Mouse (Mus musculus): ENCODE data around the gene E130311K13Rik.

The E130311K13Rik gene

GRCm38 (mm10) chr3:63928878-63929859, at the start of gene E130311K13Rik:
Gene E130311K13Rik (minus strand): TSS chr3:63929472.
- DNase-seq (ENCODE audit: low read depth, low spot score) = peak; percentile 47

DNA sequence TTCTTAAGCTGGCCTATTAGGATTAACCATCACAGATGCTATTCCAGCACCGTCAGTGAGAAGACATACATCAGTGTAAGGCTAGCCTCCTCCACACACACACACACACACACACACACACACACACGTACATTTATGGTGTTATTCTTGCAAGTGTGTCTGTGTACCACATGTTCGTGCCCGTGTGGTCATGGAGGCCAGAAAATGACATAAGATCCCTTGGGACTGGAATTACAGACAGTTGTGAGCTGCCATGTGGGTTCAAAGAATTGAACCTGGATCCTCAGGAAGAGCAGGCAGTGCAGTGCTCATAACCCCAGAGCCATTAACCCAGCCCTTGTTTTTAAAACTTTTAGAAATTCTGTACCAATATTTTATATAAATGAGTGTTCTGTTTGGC, 48.6 kb upstream of the E130311K13Rik start:
- no peak for DNase-seq (ENCODE audit: low read depth, low spot score)

GRCm38 (mm10) chr3:63975955-63976908, 47.0 kb upstream of the E130311K13Rik start, which contains the start of gene Gmps:
Gene Gmps (plus strand): TSS chr3:63976106.
- peak; percentile 84 for DNase-seq (ENCODE audit: low read depth, low spot score)

GRCm38 (mm10) chr3:63965929-63966328, 36.7 kb upstream of the E130311K13Rik start:
- no peak for DNase-seq (ENCODE audit: low read depth, low spot score)

DNA sequence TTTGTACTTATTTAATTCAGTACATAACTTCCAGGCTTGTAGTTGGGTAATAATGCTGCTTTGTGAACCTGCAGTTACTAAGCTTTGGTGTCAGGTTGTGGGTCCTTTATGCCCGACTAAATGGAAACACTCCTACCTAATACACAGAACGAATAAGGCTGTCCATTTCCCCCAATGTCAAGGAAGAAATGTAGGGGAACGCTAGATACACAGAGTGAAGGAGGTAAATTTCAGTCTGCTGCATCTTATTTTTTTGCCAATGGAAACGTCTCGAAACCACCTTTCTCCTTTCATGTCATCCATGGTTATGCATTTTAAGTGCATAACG, 35.6 kb upstream of the E130311K13Rik start:
- no peak for DNase-seq (ENCODE audit: low read depth, low spot score)

GRCm38 (mm10) chr3:63964100-63964921, 35.0 kb upstream of the E130311K13Rik start, which contains the start of gene Slc33a1:
Gene Slc33a1 (minus strand): TSS chr3:63964768.
- DNase-seq (ENCODE audit: low read depth, low spot score) = peak; percentile 98

DNA sequence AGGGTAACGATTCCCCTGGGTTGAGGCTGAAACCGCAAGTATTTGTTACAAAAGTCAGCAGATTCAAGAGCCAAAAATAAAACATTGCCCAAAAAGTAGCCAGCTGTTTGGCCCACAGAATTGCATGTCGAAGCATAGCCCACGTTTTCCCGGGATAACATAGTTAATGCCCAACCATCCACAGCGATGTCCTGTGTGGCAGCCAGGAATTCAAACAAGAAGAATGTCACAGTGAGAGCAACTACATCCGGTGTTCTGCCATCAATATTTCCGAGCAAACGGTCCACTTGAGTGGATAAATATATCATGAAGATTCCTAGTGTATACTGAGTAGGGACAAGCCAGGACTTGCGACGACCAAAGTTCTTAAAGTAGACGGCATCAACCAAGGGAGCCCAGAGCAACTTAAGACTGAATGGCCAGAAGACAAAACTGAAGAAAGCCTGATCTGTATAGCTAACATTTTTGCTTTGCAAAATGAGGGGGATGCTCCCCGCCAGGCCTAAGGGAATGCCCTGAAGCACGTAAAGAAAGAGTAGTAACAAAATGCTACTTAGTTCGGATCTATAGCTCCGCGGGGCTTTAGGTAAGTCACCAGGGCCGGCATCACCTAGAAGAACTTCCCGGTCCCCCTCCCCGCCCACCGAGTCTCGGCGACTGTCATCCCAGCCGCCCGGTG, 34.3 kb upstream of the E130311K13Rik start:
- DNase-seq (ENCODE audit: low read depth, low spot score) = no peak

GRCm38 (mm10) chr3:63949837-63950236, 20.6 kb upstream of the E130311K13Rik start:
- DNase-seq (ENCODE audit: low read depth, low spot score) = no peak

GRCm38 (mm10) chr3:63941204-63941850, 12.1 kb upstream of the E130311K13Rik start:
- no peak for DNase-seq (ENCODE audit: low read depth, low spot score)

DNA sequence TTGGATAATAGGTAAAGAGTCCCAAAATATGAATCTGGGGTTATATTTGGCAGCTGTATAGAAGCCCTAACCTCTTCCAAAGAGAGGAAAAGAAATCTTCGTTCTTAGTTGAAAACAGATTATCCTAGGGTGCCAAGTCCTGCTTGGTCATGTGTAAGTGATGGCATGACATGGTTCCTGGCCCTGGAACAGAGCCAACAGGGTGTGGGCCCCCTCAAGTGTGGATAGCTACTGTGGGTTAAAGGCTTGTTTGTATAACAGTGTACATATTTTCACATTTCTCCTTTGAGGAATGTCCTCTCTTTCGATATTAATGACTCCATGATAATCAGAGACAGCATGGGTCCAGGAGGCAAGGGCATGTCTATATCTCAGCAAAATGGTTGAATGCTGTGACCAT, 9.7 kb upstream of the E130311K13Rik start:
- DNase-seq (ENCODE audit: low read depth, low spot score) = no peak

DNA sequence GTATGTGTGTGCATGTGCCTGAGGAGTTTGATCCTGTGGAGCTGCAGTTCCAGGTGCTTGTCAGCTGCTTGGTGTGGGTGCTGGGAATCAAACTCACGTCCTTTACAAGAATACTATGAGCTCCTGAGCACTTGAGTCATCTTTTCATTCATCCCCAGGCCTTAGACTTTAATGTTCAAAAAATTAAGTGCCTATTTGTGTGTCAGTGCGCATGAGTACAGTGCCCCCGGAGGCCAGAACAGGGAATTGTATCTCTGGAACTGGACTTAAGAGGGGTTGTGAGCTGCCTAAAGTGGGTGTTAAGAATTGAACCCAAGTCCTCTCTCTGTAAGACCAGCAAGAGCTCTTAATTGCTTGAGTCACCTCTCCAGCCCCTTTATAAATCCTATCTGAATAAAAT, 9.6 kb downstream of the E130311K13Rik start:
- no peak for DNase-seq (ENCODE audit: low read depth, low spot score)

- DNase-seq (ENCODE audit: low read depth, low spot score) = no peak
Observed at GRCm38 (mm10) chr3:63910301-63910700, 19.0 kb downstream of the E130311K13Rik start.

DNA sequence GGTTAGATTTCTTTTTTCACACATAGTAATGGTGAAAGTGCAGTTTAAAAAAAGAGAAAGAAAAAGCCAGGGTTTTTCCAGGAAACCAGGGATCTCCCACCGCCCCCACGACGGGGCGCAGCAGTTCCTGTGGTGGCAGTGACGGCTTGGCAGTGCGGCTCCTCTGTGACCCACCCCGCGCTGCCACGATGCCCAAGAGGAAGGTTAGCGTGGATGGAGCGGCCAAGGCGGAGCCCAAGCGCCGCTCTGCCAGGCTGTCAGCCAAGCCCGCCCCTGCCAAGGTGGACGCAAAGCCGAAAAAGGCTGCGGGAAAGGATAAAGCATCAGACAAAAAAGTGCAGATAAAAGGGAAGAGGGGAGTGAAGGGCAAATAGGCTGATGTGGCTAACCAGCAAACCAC, 24.0 kb downstream of the E130311K13Rik start:
- no peak for DNase-seq (ENCODE audit: low read depth, low spot score)

DNA sequence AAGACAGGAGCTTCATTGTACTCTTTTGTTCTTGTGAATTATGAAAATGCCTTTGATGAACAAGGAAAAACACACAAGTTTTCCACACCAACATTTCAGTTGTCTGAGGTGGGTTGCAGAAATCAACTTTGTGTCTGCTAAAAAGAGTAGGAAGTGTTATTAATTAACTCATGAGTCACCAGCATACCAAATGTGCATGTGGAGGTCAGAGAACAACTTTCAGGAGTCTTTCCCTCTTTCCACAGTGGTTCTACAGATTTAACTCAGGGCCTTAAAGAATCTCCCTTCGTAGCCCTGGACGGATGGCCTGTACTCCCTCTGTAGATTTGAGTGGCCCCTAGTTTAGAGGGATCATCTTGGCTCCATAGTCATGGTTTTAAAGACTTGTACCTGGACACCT, 25.1 kb downstream of the E130311K13Rik start:
- no peak for DNase-seq (ENCODE audit: low read depth, low spot score)

GRCm38 (mm10) chr3:63900021-63900571, 29.2 kb downstream of the E130311K13Rik start:
- DNase-seq (ENCODE audit: low read depth, low spot score) = peak; percentile 16

- DNase-seq (ENCODE audit: low read depth, low spot score) = peak; percentile 40
Observed at GRCm38 (mm10) chr3:63899309-63899695, 30.0 kb downstream of the E130311K13Rik start, which contains the start of gene Plch1. Gene Plch1 (minus strand): TSS chr3:63899472.

GRCm38 (mm10) chr3:63898581-63899308, 30.5 kb downstream of the E130311K13Rik start:
- peak; percentile 71 for DNase-seq (ENCODE audit: low read depth, low spot score)

DNA sequence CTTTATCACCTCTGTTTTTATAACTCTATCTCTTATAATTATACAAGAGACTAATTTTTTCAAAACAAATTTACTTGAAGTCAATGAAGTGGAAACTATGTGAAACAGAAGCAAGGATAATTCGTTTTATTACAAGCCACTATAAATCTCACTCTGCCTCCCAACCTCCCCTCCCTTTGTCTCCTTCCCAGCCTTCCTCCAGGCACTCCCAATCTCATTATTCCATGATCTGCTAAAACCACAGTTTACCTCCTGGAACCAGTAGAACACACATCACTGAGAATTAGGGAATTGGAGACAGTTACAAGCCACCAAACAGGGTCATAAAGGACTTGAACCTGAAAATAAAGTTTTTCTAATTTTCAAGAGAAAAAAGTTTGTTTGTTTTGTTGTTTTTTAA, 32.1 kb downstream of the E130311K13Rik start:
- no peak for DNase-seq (ENCODE audit: low read depth, low spot score)

DNA sequence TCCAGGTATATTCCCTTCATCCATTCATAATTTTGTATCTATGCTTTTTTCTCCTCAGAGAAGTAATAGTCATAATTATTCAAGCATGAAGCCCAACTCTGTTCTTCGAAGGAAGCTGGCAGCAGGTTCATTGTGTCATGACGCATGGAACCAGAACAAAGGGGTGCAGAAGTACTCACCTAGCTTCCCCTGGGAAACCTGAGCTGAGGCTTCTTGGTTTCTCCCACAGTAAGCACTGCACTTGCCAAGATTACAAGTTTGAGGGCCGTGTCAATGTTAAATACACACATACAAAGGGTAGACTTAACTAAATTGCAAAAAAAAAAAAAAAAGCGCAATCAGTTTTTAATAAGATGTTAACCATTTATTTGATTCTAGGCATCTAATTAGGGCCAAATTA, 33.0 kb downstream of the E130311K13Rik start:
- DNase-seq (ENCODE audit: low read depth, low spot score) = no peak
